Mouse (Mus musculus): ENCODE measurements around the gene P3h2. TPM values are rescaled to one million over a fixed set of nuclear protein-coding genes. Genes with fewer than 3 reads are reported as not detected.

P3h2 gene
- polyA plus RNA-seq, 1 experiment from 2014 or later, result 0.75 TPM

- Histone ChIP-seq H3K27ac (ENCODE audit: low read length) (no peak overlapping the region), H3K4me1 (ENCODE audit: control insufficient read depth, insufficient read depth, low read length) (no peaks in the 10 kb centered on the region), H3K9me3 (replicated peaks; ENCODE audit: control insufficient read depth, low read length, poor library complexity, severe bottlenecking) (no peaks in the 10 kb centered on the region), H3K27me3 (ENCODE audit: control insufficient read depth, insufficient read depth, low read depth, low read length) (no peaks in the 10 kb centered on the region), H3K4me2 (ENCODE audit: low read length) (no peak overlapping the region), H3K9ac (ENCODE audit: low read depth, low read length) (no peak overlapping the region), H3K4me3 (ENCODE audit: low read depth, low read length) (no peak overlapping the region), H3K36me3 (ENCODE audit: control insufficient read depth, insufficient read depth, low read length) (no peaks in the 10 kb centered on the region)
- no peak for ATAC-seq
- 85% methylated on average over 2 of the region's 2 CpGs for WGBS
Observed at GRCm38 (mm10) chr16:25934181-25934580, 171.4 kb downstream of the P3h2 start.

GRCm38 (mm10) chr16:25912185-25912584 is 193.4 kb downstream of the P3h2 start:
- Histone ChIP-seq H3K4me2 (ENCODE audit: low read length) (no peak overlapping the region), H3K27me3 (ENCODE audit: control insufficient read depth, insufficient read depth, low read depth, low read length) (no peaks in the 10 kb centered on the region), H3K9me3 (replicated peaks; ENCODE audit: control insufficient read depth, low read length, poor library complexity, severe bottlenecking) (no peaks in the 10 kb centered on the region), H3K9ac (ENCODE audit: low read depth, low read length) (no peak overlapping the region), H3K4me3 (ENCODE audit: low read depth, low read length) (no peak overlapping the region), H3K36me3 (ENCODE audit: control insufficient read depth, insufficient read depth, low read length) (no peaks in the 10 kb centered on the region), H3K27ac (ENCODE audit: low read length) (no peak overlapping the region), H3K4me1 (ENCODE audit: control insufficient read depth, insufficient read depth, low read length) (no peaks in the 10 kb centered on the region)
- ATAC-seq, result no peak
- 61% methylated on average over 1 of the region's 1 CpGs for WGBS

Data from midbrain, embryonic 16.5 days (tissue).